Mouse (Mus musculus): ENCODE data around the gene Gata3.

The Gata3 gene

DNA sequence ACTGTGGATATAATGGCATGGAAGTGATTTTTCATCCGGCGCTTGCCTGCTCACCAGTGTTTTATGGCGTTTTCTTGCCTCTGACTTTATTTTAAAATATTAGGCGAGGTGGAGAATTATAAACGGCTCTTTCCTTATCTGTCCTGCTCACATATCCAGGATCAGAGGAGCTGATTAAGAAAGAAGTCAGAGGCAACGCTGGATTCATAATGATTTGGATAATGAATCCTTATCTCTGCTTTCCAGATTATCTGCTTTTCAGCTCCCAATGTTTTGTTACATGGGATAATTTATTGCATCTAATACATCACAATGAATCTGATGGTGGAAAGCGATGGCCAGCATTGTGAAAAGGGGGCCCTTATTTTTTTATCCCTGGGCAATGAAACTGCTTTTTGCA lies 2.7 kb upstream of the Gata3 start:
- no peaks in the 10 kb centered on the region for H3K36me3 ChIP-seq (ENCODE audit: control insufficient read depth, insufficient read depth, low read length, poor library complexity, severe bottlenecking)

GRCm38 (mm10) chr2:9890906-9891305 lies 1.1 kb upstream of the Gata3 start:
- Histone ChIP-seq H3K36me3 (ENCODE audit: control insufficient read depth, insufficient read depth, low read length, poor library complexity, severe bottlenecking) (no peaks in the 10 kb centered on the region), H3K27me3 (ENCODE audit: control insufficient read depth, insufficient read depth, low read length, poor library complexity, severe bottlenecking) (peaks cover 2% of the 10 kb centered on the region)
- peak; percentile 34 for DNase-seq (ENCODE audit: low read depth, low spot score)

More for the DNA sequence above, 2.7 kb upstream of the Gata3 start:
- H3K27me3 ChIP-seq (ENCODE audit: control insufficient read depth, insufficient read depth, low read length, poor library complexity, severe bottlenecking), result peaks cover 2% of the 10 kb centered on the region
- no peak for DNase-seq (ENCODE audit: low read depth, low spot score)

- Histone ChIP-seq H3K36me3 (ENCODE audit: control insufficient read depth, insufficient read depth, low read length, poor library complexity, severe bottlenecking) (no peaks in the 10 kb centered on the region), H3K27me3 (ENCODE audit: control insufficient read depth, insufficient read depth, low read length, poor library complexity, severe bottlenecking) (peaks cover 2% of the 10 kb centered on the region)
- DNase-seq (ENCODE audit: low read depth, low spot score), result no peak
These were observed 417 bp upstream of the Gata3 start for GRCm38 (mm10) chr2:9890251-9890650.

DNA sequence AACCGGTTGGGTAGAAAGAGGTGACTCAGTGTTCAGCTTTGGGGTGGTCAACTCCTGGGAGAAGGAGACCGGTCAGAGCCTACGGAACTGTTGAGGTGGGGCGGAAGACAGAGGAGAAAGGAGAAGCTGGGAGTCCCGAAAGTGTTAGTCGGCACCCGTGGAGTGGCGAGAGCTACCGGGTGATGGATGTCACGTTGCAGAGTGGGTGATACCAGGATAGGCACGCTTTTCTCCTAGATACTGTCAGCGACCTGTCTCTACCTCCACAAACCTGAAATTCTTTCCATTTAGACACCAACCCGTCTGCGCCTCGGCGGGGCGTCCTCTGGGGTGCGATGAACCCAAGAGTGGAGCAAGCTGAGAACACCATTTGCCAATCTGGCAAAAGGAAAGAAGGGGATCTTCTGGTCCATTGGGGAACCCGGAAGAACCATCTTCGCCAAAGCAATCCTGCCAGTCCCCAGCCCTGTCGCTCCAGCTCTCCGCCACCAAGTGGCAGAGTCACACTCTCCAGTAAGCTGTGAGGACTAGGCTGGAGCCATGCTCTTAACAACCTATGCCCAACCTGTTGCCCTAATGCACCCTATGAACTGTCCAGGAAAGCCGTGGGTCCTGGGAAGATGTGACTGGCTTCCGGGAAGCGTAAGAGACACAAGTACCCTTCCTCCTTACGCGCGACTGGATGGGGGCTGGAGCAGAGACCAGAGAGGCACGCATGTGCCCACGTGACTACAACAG lies 752 bp downstream of the Gata3 start, which contains the start of gene 9230102O04Rik:
Gene 9230102O04Rik (minus strand): TSS at position 628 of the 738 bp plus-strand sequence.
- H3K27me3 ChIP-seq (ENCODE audit: control insufficient read depth, insufficient read depth, low read length, poor library complexity, severe bottlenecking), result peaks cover 5% of the 10 kb centered on the region
- no peaks in the 10 kb centered on the region for H3K36me3 ChIP-seq (ENCODE audit: control insufficient read depth, insufficient read depth, low read length, poor library complexity, severe bottlenecking)
- DNase-seq (ENCODE audit: low read depth, low spot score), result peak; percentile 37

DNA sequence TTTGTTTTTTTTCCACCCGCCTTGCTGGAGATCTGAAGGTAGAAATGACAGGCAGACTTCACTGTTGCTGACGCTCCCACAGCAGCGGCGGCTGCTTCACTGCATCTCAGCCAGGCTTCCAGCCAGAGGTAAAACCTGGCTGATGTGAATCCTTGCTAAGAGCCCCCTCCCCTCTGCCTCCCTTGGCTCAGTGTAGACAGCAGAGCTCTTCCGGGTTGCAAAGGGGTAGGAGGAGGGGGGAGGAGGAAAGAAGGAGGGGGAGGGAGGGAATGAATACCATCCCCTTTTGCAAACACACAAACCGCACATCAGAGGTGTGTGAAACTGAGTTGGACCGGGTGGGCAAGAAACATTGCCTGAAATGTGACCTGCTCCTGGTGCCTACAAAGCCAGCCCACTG lies 2.2 kb downstream of the Gata3 start:
- DNase-seq (ENCODE audit: low read depth, low spot score), result no peak
- Histone ChIP-seq H3K27me3 (ENCODE audit: control insufficient read depth, insufficient read depth, low read length, poor library complexity, severe bottlenecking) (peaks cover 11% of the 10 kb centered on the region), H3K36me3 (ENCODE audit: control insufficient read depth, insufficient read depth, low read length, poor library complexity, severe bottlenecking) (no peaks in the 10 kb centered on the region)

- no peak for DNase-seq (ENCODE audit: low read depth, low spot score)
- no peaks in the 10 kb centered on the region for H3K36me3 ChIP-seq (ENCODE audit: control insufficient read depth, insufficient read depth, low read length, poor library complexity, severe bottlenecking)
- H3K27me3 ChIP-seq (ENCODE audit: control insufficient read depth, insufficient read depth, low read length, poor library complexity, severe bottlenecking), result peaks cover 13% of the 10 kb centered on the region
These were observed 2.8 kb downstream of the Gata3 start for GRCm38 (mm10) chr2:9886921-9887610.

DNA sequence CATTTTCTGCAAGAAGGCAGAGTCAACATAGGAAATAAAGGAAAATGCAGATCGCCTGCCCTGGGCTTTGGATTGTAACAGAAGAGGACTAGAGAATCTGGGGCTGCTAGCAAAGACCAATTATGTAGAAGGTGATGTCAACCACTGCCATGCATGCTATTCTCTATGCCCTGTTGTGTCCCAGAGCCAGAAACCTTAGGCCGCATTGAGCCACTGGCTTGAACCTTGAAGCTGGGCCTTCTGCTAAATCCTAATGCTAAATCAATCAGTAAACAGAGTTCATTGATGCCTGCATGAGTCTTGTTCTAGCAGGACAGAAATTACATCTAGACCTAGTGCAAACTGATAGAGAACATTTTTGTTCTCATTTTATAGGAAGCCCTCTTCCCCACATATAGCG lies 3.8 kb downstream of the Gata3 start:
- DNase-seq (ENCODE audit: low read depth, low spot score), result no peak
- Histone ChIP-seq H3K27me3 (ENCODE audit: control insufficient read depth, insufficient read depth, low read length, poor library complexity, severe bottlenecking) (peaks cover 14% of the 10 kb centered on the region), H3K36me3 (ENCODE audit: control insufficient read depth, insufficient read depth, low read length, poor library complexity, severe bottlenecking) (no peaks in the 10 kb centered on the region)

DNA sequence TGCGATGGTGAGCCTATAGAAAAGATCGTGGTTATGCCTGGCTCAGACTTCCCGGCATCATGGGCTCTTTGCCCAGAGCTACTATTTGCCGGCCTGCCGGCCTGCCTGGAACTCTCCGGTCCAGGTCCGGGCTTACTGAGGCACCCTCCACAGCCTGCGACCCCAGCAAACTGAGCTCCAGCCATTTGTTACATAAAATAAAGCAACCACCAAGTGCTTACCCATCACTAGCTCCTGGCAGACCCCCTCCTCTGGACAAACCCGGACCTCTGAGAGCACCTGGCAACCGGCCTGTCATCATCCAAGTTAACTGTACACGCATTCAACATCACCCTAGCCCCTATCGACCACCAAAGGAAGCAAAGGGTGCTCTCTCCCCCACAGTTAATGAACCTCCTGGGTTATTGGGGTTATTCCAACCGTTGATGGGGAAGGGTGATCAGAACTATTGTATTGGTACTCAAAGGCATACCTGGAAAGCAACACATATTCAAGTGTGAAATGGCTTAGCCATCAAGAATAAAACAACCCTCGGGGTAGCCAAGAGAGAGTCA lies 4.5 kb downstream of the Gata3 start:
- H3K36me3 ChIP-seq (ENCODE audit: control insufficient read depth, insufficient read depth, low read length, poor library complexity, severe bottlenecking), result no peaks in the 10 kb centered on the region
- H3K27me3 ChIP-seq (ENCODE audit: control insufficient read depth, insufficient read depth, low read length, poor library complexity, severe bottlenecking), result peaks cover 16% of the 10 kb centered on the region
- DNase-seq (ENCODE audit: low read depth, low spot score), result no peak

DNA sequence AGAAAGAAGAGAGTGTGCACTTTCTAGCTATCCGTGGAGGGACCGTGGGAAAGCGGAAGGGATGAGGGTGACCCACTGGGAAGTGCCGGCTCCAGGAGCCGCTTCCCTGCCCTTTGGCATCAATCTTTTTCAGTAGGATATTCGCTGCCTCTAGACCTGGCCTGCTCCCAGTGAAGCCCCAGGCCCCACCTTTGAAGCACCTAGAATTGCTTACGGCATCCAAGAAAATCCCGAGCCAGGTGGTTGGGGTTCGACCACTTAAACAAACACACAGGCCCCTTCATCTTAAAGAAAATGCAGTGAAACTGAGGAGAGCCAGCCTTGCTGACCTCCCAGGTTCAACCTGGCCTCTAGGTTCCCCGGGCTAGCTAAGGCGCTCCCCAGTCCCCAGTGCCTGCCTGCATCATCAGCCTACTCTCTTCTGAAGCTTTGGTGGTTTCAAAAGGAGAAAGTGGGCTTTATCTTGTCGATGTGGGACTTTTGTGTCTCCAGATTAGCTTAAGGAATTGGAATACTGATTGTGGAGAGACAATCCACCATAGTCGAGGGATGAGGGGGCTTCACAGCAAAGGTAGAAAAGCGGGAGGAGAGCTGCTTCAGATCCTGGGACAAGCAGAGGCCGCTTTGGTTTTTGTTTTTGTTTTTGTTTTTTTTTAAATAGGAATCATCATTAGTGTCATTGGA lies 5.2 kb downstream of the Gata3 start:
- no peak for DNase-seq (ENCODE audit: low read depth, low spot score)

DNA sequence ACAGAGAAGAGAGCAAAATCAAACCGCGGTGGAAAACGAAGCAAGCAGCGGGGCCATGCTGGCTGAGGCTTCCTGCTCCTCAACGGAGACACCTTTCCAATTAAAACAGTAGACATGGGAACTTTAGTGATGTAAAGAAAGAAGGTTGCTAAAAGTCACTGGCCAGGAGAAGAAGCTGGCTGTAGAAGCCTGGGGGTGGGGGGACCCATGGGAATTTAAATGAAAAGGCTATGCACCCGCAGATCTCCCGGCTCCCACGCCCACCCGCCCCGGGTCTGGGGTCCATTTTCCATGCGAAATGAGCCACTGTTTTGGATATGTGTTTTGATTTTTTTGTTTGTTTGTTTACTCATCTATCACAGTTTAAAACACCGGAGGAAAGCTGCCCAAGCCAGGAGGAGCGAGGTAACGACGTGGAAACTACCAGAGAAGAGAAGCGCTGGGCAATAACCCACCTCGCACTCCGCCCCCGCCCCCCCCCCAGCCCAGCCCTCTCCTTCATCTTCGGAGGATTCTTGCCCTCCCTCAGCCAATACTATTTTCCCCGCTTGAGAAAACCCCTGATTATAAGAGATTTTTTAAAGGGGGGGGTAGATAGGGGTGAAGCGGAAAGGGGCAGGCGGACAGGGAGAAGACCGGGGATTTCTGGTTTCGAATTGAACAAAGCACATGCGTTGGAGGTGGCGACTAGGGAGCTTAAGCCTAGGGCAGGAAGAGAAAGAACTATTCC lies 5.9 kb downstream of the Gata3 start:
- H3K27me3 ChIP-seq (ENCODE audit: control insufficient read depth, insufficient read depth, low read length, poor library complexity, severe bottlenecking), result peaks cover 15% of the 10 kb centered on the region
- DNase-seq (ENCODE audit: low read depth, low spot score), result no peak
- H3K36me3 ChIP-seq (ENCODE audit: control insufficient read depth, insufficient read depth, low read length, poor library complexity, severe bottlenecking), result no peaks in the 10 kb centered on the region

More for the DNA sequence above, 5.2 kb downstream of the Gata3 start:
- Histone ChIP-seq H3K27me3 (ENCODE audit: control insufficient read depth, insufficient read depth, low read length, poor library complexity, severe bottlenecking) (peaks cover 16% of the 10 kb centered on the region), H3K36me3 (ENCODE audit: control insufficient read depth, insufficient read depth, low read length, poor library complexity, severe bottlenecking) (no peaks in the 10 kb centered on the region)

DNA sequence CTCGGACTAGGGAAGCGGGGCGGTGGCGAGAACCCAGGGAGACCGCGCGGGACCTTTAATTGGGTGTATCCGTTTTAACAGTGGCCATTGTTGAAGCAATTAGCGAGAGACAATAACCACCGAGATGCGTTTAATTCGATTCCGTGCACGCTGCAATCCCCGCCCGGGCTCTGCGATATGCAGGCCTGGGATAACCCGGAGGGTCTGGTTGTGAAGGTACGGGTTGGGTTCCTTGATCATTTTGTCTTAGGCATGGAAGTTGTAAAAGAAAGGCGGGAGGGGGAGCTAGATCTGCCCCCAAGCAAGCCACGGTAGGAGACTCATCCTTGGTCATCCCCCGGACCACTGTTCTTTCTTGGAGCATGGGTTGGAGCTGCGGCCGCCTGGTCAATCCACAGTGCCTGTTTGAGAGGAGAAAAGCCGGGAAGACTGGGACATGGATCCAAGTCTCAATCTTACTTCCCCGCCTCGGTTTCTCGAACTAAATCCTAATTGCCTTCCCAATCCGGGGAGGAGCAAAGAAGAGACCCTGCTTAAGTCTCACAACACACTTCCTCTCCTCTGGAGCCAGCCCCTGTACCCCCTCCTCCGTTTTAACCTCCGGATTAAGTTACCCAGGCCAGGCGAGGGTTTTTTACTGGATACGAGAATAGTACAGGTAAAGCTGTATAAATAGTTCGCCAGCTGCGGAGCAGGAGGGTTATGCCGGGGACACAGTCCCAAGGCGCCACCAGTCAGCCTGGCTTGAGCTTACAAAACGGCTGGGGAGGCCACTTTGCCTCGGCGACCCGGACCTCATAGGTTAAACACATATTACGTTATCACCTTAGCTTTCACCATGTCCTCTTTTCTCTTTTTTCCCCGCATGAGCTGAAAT lies 6.7 kb downstream of the Gata3 start:
- DNase-seq (ENCODE audit: low read depth, low spot score), result peak; percentile 41
- no peaks in the 10 kb centered on the region for H3K36me3 ChIP-seq (ENCODE audit: control insufficient read depth, insufficient read depth, low read length, poor library complexity, severe bottlenecking)

DNA sequence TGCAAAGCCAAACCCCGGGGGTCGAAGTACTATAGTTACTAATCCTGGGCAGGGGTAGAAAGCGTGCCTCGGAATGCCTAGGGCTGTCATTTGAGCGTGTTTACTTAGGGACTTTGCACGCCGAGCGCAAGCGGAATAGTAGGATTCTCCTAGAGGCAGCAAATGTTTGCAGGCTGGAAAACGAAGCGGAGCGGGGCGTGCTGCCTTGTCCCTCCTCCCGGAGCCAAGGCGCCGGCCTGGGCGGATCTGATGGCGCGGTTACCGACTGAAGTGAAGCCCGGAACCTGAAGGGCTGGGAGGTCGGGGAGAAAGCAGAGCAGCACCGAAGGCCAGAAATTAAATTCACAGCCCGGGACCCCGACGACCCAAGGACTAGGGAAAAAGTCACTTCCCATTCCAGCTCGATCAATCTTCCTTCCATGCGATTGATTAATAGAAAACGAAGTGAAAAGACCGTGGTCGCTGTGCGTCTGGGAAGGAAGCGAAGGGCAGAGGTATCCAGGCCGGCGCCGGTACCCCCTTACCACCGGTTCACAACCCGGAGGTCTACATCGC lies 7.4 kb downstream of the Gata3 start:
- DNase-seq (ENCODE audit: low read depth, low spot score), result peak; percentile 42

More for the DNA sequence above, 6.7 kb downstream of the Gata3 start:
- peaks cover 14% of the 10 kb centered on the region for H3K27me3 ChIP-seq (ENCODE audit: control insufficient read depth, insufficient read depth, low read length, poor library complexity, severe bottlenecking)

DNA sequence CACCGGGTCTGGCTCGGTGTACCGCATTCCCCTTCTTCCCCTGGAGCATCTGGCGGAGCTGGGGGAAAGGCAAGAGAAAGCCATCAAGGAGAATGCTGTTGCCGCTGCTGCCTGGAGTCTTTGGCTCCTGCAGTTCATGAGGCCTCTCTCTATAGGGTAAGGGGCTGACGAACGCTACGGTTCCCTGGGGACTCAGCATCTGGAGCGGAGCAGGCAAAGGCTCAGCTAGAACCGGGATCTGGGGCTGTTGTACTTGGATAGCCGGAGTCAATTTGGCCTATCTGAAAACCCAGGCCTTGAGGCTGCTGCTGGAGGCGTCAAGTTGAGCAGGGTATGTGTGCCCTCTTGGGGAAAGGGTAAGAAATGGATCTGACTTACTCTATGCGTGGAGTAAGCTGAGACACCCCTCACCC lies 8.2 kb downstream of the Gata3 start:
- Histone ChIP-seq H3K36me3 (ENCODE audit: control insufficient read depth, insufficient read depth, low read length, poor library complexity, severe bottlenecking) (no peaks in the 10 kb centered on the region), H3K27me3 (ENCODE audit: control insufficient read depth, insufficient read depth, low read length, poor library complexity, severe bottlenecking) (peaks cover 16% of the 10 kb centered on the region)
- peak; percentile 38 for DNase-seq (ENCODE audit: low read depth, low spot score)

More for the DNA sequence above, 7.4 kb downstream of the Gata3 start:
- Histone ChIP-seq H3K36me3 (ENCODE audit: control insufficient read depth, insufficient read depth, low read length, poor library complexity, severe bottlenecking) (no peaks in the 10 kb centered on the region), H3K27me3 (ENCODE audit: control insufficient read depth, insufficient read depth, low read length, poor library complexity, severe bottlenecking) (peaks cover 15% of the 10 kb centered on the region)

Data from splenic B cell, adult 2 months (primary cell).